Mouse (Mus musculus): ENCODE results near the gene Rilp. TPM values are rescaled to one million over a fixed set of nuclear protein-coding genes. Genes with fewer than 3 reads are reported as not detected.

The Rilp gene
- polyA plus RNA-seq, 1 experiment from 2014 or later, result 0.73 TPM

DNA sequence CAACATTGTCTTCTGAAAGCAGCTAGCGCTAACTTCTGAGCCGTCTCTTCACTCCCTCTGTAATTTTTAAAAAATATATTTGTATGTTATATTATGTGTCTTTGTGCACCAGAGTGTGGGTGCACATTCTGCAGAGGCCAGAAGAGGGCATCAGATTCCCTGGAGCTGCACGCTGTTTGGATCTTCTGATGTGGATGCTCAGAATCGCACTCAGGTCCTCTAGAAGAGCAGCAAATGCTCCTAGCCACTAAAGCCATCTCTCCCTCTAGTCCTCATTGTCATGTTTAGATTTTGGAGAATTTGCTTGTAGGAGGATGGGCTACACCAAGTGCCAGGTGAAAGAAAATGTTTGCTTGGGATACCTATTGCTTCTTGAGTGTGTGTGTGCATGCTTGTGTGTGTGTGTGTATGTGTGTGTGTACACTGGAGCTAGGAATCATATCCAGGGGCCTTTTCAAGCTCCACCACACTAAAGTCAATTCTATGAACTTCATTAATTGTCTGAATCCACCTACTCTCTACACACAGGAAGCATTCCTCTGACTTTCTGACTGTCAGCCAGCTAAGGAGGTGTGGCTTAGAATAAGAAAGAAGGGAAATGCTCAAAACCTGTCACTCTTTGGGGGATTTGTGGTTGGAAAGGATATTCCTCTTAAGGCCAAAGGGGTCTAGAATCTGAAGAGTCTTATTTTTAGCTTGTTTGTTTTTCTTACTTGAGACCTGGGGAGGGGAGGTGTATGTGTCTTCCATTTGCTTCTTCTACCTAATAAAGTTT is 43.0 kb upstream of the Rilp start:
- Histone ChIP-seq H3K36me3 (peaks cover 20% of the 10 kb centered on the region), H3K4me3 (replicated peaks) (no peak overlapping the region), H3K27me3 (no peaks in the 10 kb centered on the region), H3K9me3 (replicated peaks) (no peaks in the 10 kb centered on the region), H3K4me1 (peaks cover 33% of the 10 kb centered on the region), H3K4me2 (replicated peaks) (no peak overlapping the region), H3K9ac (no peak overlapping the region), H3K27ac (replicated peaks) (no peak overlapping the region)
- WGBS, result 96% methylated on average over 4 of the region's 4 CpGs
- ATAC-seq (ENCODE audit: insufficient number of reproducible peaks, low FRiP score, low TSS enrichment, low read depth), result no peak

DNA sequence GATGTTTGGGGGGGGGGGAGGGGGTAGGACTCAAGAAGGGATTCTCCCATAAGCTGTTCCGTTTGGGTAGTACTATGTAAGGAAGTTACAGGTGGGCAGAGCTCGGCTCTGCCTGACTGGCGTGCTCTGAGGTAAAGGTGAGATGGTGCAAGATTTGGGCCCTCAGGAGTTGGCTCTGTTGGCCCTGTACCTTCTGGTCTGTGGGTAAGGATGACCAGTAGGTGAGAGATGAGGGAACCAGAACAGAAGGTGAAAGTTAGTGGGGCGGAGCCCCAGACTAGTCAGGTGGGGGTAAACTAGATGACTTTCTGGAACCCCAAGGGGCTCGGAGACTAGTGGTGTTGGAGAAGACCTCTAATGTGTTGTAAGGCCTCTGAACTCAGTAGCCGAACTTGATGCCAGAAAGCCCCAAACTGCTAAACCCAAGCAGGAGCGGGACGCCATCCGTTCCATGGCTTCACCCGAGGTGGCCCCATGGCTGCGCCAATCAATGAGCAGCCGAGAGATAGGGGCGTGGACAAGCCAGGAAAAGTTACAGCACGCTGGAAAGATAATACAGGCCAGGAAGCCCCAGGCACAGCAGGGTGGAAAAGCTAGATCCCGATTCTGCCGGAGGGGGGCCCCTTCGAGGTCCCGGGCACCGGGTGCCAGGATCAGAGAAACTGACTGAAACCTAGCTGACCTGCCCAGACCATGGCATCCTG is 42.2 kb upstream of the Rilp start:
- Histone ChIP-seq H3K36me3 (peaks cover 20% of the 10 kb centered on the region), H3K4me2 (replicated peaks) (peak overlapping the region; percentile 84), H3K9me3 (replicated peaks) (no peaks in the 10 kb centered on the region), H3K27ac (replicated peaks) (peak overlapping the region; percentile 72), H3K4me1 (peaks cover 26% of the 10 kb centered on the region), H3K27me3 (no peaks in the 10 kb centered on the region), H3K4me3 (replicated peaks) (peak overlapping the region; percentile 54), H3K9ac (peak overlapping the region; percentile 44)
- 18% methylated on average over 19 of the region's 19 CpGs for WGBS
- peak; percentile 76 for ATAC-seq (ENCODE audit: insufficient number of reproducible peaks, low FRiP score, low TSS enrichment, low read depth)

DNA sequence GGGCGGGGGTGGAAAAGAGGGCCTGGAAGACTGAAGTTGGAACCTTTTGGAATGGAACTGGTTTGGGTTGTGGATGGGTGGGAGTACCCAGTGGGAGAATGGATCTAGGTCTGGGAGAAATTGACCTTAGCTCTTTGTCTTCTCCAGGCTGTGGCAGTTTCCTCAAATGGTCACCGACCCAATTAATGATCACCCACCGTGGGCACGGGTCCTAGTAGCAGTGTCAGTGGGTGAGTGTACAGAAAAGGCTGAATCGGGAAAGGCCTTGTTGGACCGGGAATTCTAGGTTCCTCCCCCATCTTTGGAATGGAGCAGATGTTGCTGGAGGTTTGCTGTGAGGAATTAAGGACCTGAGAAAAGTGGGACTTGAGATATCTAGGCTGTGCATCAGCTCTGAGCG is 41.5 kb upstream of the Rilp start:
- Histone ChIP-seq H3K4me3 (replicated peaks) (peak overlapping the region; percentile 54), H3K36me3 (peaks cover 20% of the 10 kb centered on the region), H3K27ac (replicated peaks) (peak overlapping the region; percentile 72; the same call in 1 of the 2 replicates), H3K27me3 (no peaks in the 10 kb centered on the region), H3K9ac (peak overlapping the region; percentile 44), H3K4me1 (peaks cover 18% of the 10 kb centered on the region), H3K4me2 (replicated peaks) (peak overlapping the region; percentile 84), H3K9me3 (replicated peaks) (no peaks in the 10 kb centered on the region)
- 62% methylated on average over 7 of the region's 7 CpGs for WGBS
- no peak for ATAC-seq (ENCODE audit: insufficient number of reproducible peaks, low FRiP score, low TSS enrichment, low read depth)

DNA sequence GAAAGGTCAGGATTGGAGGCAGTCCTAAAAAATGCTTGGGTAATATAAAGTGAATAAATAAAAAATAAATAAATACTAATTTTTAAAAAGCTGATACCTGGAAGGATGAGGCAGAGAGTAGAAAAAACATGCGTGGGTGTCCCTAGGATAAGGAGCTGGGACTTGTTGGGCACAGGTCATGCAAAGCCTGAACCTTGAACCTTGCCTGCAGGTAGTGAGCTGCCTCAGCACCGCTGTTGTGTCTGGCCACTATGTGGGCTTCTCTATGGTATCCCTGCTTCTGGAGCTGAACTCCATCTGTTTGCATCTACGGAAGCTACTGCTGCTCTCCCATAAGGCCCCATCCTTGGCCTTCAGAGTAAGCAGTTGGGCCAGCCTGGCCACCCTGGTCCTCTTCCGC is 40.6 kb upstream of the Rilp start:
- WGBS, result 92% methylated on average over 4 of the region's 4 CpGs
- Histone ChIP-seq H3K4me2 (replicated peaks) (no peak overlapping the region), H3K27ac (replicated peaks) (no peak overlapping the region), H3K9ac (no peak overlapping the region), H3K4me1 (peaks cover 15% of the 10 kb centered on the region), H3K9me3 (replicated peaks) (no peaks in the 10 kb centered on the region), H3K27me3 (no peaks in the 10 kb centered on the region), H3K36me3 (peaks cover 20% of the 10 kb centered on the region), H3K4me3 (replicated peaks) (no peak overlapping the region)
- ATAC-seq (ENCODE audit: insufficient number of reproducible peaks, low FRiP score, low TSS enrichment, low read depth), result no peak

DNA sequence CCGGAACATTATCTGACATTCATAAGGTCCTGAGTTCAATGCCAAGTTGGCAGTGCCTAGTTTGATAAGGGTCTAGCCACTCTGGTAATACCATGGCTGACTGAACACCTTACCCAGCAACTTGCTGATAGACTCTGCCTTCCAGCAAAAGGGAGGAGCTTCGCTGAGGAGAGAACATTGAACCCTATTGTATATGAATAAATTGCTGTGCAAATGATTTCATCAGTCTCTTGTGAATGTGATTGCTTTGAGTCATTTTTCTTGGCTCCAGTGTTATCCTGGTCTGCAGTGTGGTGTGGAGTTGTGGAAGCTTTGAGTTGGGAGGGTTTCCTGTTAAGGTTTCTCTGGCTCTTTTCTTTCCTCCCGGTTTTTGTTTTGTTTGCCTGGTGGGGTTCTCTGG is 39.2 kb upstream of the Rilp start:
- 85% methylated on average over 3 of the region's 3 CpGs for WGBS
- no peaks in the 10 kb centered on the region for H3K27me3 ChIP-seq
- H3K27ac ChIP-seq (replicated peaks), result no peak overlapping the region
- H3K9me3 ChIP-seq (replicated peaks), result no peaks in the 10 kb centered on the region
- ATAC-seq (ENCODE audit: insufficient number of reproducible peaks, low FRiP score, low TSS enrichment, low read depth), result no peak
- H3K9ac ChIP-seq, result no peak overlapping the region
- H3K4me1 ChIP-seq, result peaks cover 15% of the 10 kb centered on the region
- no peak overlapping the region for H3K4me3 ChIP-seq (replicated peaks)
- no peak overlapping the region for H3K4me2 ChIP-seq (replicated peaks)
- H3K36me3 ChIP-seq, result peaks cover 6% of the 10 kb centered on the region; the same call in 1 of the 2 replicates

DNA sequence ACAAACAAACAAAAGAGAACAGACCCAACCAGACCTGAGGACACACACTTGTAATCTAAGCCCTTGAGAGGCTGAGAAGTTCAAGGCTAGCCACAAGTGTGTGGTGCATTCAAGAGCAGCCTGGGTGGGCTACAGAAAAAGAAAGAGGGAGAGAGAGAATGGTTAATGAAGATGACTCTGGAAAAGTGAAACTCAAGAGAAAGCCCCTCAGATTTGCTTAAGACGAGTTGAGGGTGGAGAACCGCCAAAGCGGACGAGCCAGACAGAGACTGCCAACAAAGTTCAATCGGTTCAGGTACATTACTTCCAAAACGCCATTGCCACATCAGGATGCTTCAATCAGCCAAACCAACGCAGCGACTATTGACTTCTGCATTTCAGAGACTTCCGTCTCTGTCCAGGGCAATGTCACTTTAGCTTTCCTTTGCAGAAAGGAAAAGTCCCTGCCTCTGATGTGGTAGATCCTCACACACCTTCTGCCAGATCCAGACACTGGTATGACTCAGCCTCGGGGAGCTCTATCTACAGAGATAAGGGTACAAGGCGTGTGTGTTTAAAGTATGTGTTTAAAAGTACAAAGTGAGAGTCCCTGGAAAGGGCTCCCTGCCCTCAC is 37.3 kb upstream of the Rilp start:
- no peak for ATAC-seq (ENCODE audit: insufficient number of reproducible peaks, low FRiP score, low TSS enrichment, low read depth)

DNA sequence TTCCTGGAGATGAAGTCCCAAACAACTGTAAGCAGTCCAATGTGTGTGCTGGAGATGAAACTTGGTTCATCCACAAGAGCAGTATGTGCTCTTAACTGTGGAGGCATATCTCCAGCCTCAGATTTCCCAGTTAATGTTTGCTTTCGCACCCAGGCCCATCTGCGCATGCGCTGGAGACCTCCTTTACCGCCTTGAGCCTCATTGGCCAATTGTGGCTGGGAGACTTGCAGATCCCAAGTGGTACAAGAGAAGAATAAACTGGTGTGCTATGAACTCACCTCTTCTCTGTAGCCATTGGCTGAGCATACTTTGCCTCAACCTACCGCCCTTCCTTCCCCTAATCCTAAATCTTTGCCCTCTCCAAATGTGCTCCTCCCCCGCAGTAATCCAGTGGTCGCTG is 36.5 kb upstream of the Rilp start:
- Histone ChIP-seq H3K9ac (no peak overlapping the region), H3K4me3 (replicated peaks) (no peak overlapping the region), H3K9me3 (replicated peaks) (no peaks in the 10 kb centered on the region), H3K27ac (replicated peaks) (no peak overlapping the region), H3K36me3 (no peaks in the 10 kb centered on the region), H3K4me1 (peaks cover 6% of the 10 kb centered on the region; the same call in 1 of the 2 replicates), H3K4me2 (replicated peaks) (no peak overlapping the region), H3K27me3 (no peaks in the 10 kb centered on the region)
- ATAC-seq (ENCODE audit: insufficient number of reproducible peaks, low FRiP score, low TSS enrichment, low read depth), result no peak
- WGBS, result 59% methylated on average over 7 of the region's 7 CpGs

More for the DNA sequence above, 37.3 kb upstream of the Rilp start:
- WGBS, result 78% methylated on average over 11 of the region's 11 CpGs
- H3K9me3 ChIP-seq (replicated peaks), result no peaks in the 10 kb centered on the region
- no peaks in the 10 kb centered on the region for H3K36me3 ChIP-seq
- H3K27me3 ChIP-seq, result no peaks in the 10 kb centered on the region
- H3K4me1 ChIP-seq, result peaks cover 13% of the 10 kb centered on the region
- H3K27ac ChIP-seq (replicated peaks), result no peak overlapping the region
- H3K9ac ChIP-seq, result no peak overlapping the region
- no peak overlapping the region for H3K4me3 ChIP-seq (replicated peaks)
- no peak overlapping the region for H3K4me2 ChIP-seq (replicated peaks)

DNA sequence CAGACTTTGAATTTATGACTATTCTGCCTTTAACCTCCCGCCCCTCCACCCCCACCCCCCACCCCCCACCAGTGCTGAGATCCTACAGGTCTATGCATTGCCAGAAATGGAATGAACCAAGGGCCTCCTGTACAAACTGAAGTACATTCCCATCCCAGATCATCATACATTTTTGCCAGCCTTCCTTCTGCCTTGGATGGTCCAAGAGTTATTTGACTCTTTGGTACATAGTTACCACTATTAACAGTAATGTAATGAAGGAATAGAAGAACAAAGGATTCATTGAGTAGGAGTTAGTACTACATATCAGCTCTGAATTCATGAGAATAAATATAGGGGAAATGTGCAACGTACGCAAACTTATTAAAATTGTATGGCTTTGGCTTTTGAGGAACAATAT is 23.7 kb upstream of the Rilp start:
- 19% methylated on average over 3 of the region's 3 CpGs for WGBS
- Histone ChIP-seq H3K27ac (replicated peaks) (no peak overlapping the region), H3K36me3 (peaks cover 19% of the 10 kb centered on the region), H3K9ac (no peak overlapping the region), H3K9me3 (replicated peaks) (no peaks in the 10 kb centered on the region), H3K4me1 (peaks cover 12% of the 10 kb centered on the region), H3K4me3 (replicated peaks) (peak overlapping the region; percentile 99), H3K27me3 (0 out of 2 replicates have a peak, but pooled peaks cover 2% of the 10 kb centered on the region), H3K4me2 (replicated peaks) (peak overlapping the region; percentile 87)
- ATAC-seq (ENCODE audit: insufficient number of reproducible peaks, low FRiP score, low TSS enrichment, low read depth), result no peak

DNA sequence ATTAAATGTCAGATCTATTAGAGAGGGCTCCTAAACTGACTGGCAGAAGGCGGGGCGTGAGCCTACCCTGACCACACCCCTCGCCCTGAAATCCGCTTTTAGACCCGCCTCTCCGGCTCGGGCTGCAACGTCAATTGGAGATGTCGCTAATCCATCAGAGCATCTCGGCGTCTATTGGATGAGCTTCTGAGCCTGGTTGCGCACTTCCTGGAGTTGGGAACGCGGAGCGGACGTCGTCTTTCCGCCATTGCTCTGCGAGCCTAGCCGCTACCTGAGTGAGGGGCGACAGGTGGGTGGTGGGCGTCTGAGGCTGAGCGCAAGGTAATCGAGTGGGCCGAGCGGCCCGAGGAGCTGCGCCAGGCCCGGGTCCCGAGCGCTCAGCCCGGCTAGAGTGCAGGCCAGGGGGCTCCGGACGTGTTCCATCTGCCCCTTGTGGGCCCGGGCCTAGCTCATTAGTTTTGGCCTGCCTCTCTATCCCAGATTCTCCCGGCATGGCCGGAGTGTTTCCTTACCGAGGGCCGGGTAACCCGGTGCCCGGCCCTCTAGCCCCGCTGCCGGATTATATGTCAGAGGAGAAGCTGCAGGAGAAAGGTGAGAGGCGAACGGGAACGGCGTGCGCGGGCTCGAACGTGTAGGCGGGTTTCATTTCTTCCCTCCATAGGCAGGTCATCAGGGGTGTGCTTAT is 23.2 kb upstream of the Rilp start, which contains the start of gene Prpf8:
Prpf8 (plus strand) TSS at position 216 of the 685 bp plus-strand sequence.
- WGBS, result under 1% methylated on average over 52 of the region's 52 CpGs
- peak within 1 kb of the TSS; percentile 87 for H3K4me2 ChIP-seq (replicated peaks)
- H3K4me3 ChIP-seq (replicated peaks), result peak within 1 kb of the TSS; percentile 99
- ATAC-seq (ENCODE audit: insufficient number of reproducible peaks, low FRiP score, low TSS enrichment, low read depth), result peak; percentile 99
- peak within 1 kb of the TSS; percentile 77 for H3K27ac ChIP-seq (replicated peaks)
- H3K36me3 ChIP-seq, result peaks cover 25% of the 10 kb centered on the region
- H3K9ac ChIP-seq, result peak within 1 kb of the TSS; percentile 88
- peaks cover 12% of the 10 kb centered on the region for H3K4me1 ChIP-seq
- 0 out of 2 replicates have a peak, but pooled peaks cover 2% of the 10 kb centered on the region for H3K27me3 ChIP-seq
- H3K9me3 ChIP-seq (replicated peaks), result no peaks in the 10 kb centered on the region

DNA sequence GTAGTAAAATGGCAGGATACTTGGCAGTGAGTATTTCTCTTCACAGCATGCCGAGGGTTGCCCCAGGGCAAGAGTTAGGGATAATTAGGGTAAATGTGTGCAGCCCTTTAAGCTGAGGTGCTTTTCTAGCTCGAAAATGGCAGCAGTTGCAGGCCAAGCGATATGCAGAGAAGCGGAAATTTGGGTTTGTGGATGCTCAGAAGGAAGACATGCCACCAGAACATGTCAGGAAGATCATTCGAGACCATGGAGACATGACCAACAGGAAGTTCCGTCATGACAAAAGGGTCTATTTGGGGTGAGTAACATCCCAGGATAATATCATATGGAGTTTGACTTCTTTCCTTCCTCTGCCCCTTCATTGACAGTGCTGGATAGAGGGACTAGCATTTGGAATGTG is 22.4 kb upstream of the Rilp start:
- H3K27ac ChIP-seq (replicated peaks), result peak overlapping the region; percentile 77
- 17% methylated on average over 6 of the region's 6 CpGs for WGBS
- H3K4me3 ChIP-seq (replicated peaks), result peak overlapping the region; percentile 99
- no peak for ATAC-seq (ENCODE audit: insufficient number of reproducible peaks, low FRiP score, low TSS enrichment, low read depth)
- H3K4me1 ChIP-seq, result peaks cover 12% of the 10 kb centered on the region
- H3K9ac ChIP-seq, result peak overlapping the region; percentile 88
- no peaks in the 10 kb centered on the region for H3K9me3 ChIP-seq (replicated peaks)
- H3K36me3 ChIP-seq, result peaks cover 32% of the 10 kb centered on the region
- peak overlapping the region; percentile 87 for H3K4me2 ChIP-seq (replicated peaks)
- 0 out of 2 replicates have a peak, but pooled peaks cover 2% of the 10 kb centered on the region for H3K27me3 ChIP-seq

All from embryonic facial prominence, embryonic 15.5 days (tissue).